Mouse (Mus musculus) spleen, adult 2 months (tissue): ENCODE results near the gene Snx9.

Source experiments
- CTCF ChIP-seq: fragments of 200-500 bp; IDR thresholded peaks from 2 replicates; pipeline ENCODE4 v1.5.1; 2011; ENCODE audit warnings: mild to moderate bottlenecking, inconsistent platforms; ENCODE audit not compliant: insufficient read depth, insufficient read length, insufficient replicate concordance; ENCODE audit errors: extremely low read depth
- POLR2A ChIP-seq: fragments of 200-500 bp; IDR thresholded peaks from 2 replicates; pipeline ENCODE4 v1.6.1; 2011; ENCODE audit warnings: low read depth, low read length, inconsistent platforms

- TF ChIP-seq CTCF (no peak), POLR2A (no peak)
Measured at GRCm38 (mm10) chr17:5850031-5850430, 8.9 kb downstream of the Snx9 start.
